Mouse (Mus musculus) telencephalon, adult 2 months (tissue): Measurements from ENCODE around the gene Chn1.

Source experiments
- DNase-seq: peaks from one replicate; pipeline ENCODE4 v3.0.0-alpha.2; 2011; ENCODE audit warnings: low read depth, low spot score

The Chn1 gene

GRCm38 (mm10) chr2:73560899-73561664, 214.1 kb downstream of the Chn1 start:
- no peak for DNase-seq
